Mouse (Mus musculus) inflammation-experienced regulatory T-cells, adult 6 months (primary cell): ENCODE measurements around the gene Cmc1. TPM values are rescaled to one million over a fixed set of nuclear protein-coding genes. Genes with fewer than 3 reads are reported as not detected.

Experiments
- ATAC-seq: one replicate; pipeline ENCODE4 v1.8.0; 2017
- polyA plus RNA-seq, 3 experiments: library from polyadenylated mRNA; unstranded; fragments of 100-300 nt; shearing (Covaris generic); gene quantifications; one replicate each; pipeline ENCODE4 v1.2.1; 2017

The Cmc1 gene
- polyA plus RNA-seq, 3 experiments from 2014 or later = 93.2 to 110 (median 107) TPM

- ATAC-seq = no peak
Measured at GRCm38 (mm10) chr9:118029490-118029889, 120.5 kb downstream of the Cmc1 start.

GRCm38 (mm10) chr9:118024966-118025365 is 125.0 kb downstream of the Cmc1 start:
- no peak for ATAC-seq

Other genes starting within 250 kb of the Cmc1 start
- gene Azi2, start 109.7 kb downstream of the Cmc1 start, polyA plus RNA-seq = 10 to 100 TPM; 64.2 to 82.6 (median 71.2) TPM